Mouse (Mus musculus) common myeloid progenitor, adult 5-6 weeks (primary cell): ENCODE results near the gene Magi1. TPM values are rescaled to one million over a fixed set of nuclear protein-coding genes. Genes with fewer than 3 reads are reported as not detected.
A peak's percentile ranks its signal among the peaks of the same experiment; 100 is the strongest.

Source experiments
- ATAC-seq: replicated peaks from 2 replicates; pipeline ENCODE4 v1.8.0; 2016; ENCODE audit warnings: low read depth, mild to moderate bottlenecking, moderate TSS enrichment, inconsistent platforms; ENCODE audit not compliant: poor library complexity, severe bottlenecking
- total RNA-seq: library from RNA; stranded (forward); fragments of 200-1000, 187-1606 nt; gene quantifications from 2 replicates; pipeline ENCODE4 v1.2.3, GENCODE M21; 2017

Gene Magi1
- total RNA-seq, 1 experiment from 2014 or later, result 0.18 TPM

- ATAC-seq, result no peak
Measured at GRCm38 (mm10) chr6:94214895-94215538, 68.7 kb downstream of the Magi1 start.

DNA sequence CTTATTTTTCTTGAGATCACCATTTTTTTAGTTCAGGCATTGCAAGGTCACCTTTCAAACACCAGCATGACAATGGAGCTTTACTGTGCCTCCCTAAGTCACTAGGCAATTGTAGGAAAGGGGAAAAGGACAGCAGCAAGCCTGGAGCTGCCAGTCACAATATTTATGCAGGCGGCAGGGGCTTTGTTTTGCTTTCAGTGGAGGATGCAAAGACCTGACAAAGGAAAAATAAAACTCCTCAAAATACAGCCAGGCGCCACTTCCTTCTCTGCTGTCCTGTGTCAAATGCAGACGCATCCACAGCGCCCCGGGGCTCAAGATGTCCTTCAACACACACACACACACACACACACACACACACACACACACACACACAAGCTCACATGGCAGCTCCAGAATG, 77.8 kb downstream of the Magi1 start:
- no peak for ATAC-seq

DNA sequence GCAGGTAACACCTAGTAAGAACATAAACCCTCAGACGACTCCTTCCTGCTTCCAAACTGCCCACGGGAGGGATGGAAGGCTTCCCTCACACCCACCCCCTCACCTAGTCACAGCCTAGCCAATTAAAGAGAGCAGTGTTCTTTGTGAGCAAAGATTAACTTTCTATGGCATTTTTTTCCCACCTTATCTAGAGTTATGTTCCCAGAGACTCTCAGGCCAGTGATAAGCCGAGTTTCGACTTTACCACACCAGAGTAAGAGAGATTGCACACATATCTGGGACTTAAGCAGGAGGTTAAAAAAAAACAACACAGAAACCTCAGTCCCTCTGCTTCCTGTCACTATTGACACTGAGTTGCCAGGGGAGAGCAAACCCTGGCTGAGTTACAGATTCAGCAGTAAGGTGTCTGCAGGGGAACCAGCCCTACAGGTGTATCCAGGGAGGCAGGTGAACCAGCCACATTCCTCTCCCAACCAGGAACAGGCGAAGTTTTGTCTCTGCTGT, 80.0 kb downstream of the Magi1 start:
- no peak for ATAC-seq

DNA sequence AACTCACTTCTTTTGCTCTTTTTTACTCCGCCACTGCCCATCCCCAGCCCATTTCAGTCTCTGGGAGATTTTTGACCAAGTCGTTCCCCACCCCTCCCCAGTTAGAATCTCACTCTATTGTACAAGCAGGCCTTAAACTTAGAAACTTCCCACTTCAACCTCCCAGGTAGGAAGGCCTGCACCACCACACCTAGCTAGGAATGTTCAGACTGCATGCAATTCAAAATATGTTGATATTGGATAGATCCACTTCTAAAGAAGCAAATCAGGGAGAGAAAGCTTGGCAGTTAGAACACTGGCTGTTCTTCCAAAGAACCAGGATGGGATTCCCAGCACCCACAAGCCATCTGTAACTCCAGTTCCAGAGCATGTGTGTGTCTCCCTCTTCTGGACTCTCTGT, 81.8 kb downstream of the Magi1 start:
- no peak for ATAC-seq

GRCm38 (mm10) chr6:94200910-94201309, 82.8 kb downstream of the Magi1 start:
- no peak for ATAC-seq

- ATAC-seq, result no peak
Measured at GRCm38 (mm10) chr6:94199696-94200095, 84.0 kb downstream of the Magi1 start.

DNA sequence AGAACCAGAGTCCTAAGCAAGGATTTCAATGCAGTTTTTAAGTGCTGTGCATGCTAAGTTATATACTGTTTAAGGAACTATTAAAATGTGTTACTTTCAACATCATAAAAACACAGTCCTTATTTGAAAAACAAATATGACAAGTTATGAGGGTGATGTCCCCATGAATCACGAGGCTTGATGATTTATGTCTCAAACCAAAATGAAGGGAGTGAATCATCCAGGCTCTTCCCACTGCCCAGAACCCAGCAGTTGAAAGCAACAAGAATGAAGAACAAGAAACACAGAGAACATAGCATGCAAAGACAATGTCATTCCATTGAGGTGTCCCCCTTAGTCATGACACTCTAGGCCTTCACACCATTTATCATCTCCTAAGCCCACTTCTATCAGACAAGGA, 85.9 kb downstream of the Magi1 start:
- no peak for ATAC-seq

GRCm38 (mm10) chr6:94195303-94195911, 88.3 kb downstream of the Magi1 start:
- ATAC-seq, result no peak

GRCm38 (mm10) chr6:94190830-94191229, 92.9 kb downstream of the Magi1 start:
- no peak for ATAC-seq

- ATAC-seq, result no peak
Measured at GRCm38 (mm10) chr6:94189379-94189778, 94.3 kb downstream of the Magi1 start.

DNA sequence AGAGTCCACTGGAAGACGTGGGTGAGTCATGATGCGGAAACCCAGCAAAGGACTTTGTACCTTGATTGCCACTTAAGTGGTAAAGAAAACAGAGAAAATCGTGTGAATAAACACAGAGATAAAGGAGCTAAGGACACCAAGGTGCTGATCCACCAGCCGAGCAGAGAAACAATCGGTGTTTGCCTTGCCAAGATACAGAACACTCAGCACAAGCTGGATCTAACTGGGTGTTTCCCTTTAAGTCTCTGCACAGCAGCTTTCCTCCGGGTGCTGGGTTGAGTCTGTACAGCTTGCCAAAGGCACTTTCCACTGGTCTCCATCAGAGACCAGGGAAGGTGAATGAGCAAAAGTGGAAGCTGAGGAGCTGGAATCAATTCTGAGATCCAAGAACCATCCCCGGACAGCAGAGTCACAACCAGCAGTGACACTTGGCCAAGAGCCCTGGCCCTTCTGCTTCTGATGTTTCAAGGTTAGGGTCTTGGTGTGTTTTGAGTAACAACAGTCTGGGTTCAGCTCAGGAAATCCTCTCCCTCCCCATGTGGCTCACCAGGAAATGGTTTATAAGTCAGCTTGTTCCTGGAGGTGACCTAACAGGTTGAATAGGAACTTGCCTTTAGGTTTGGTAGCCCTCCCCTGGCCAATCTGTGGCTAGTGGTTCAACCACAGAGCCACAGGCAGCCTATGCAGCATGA, 96.9 kb downstream of the Magi1 start:
- peak; percentile 91 for ATAC-seq

- ATAC-seq, result peak; percentile 46
Measured at GRCm38 (mm10) chr6:94184268-94184667, 99.4 kb downstream of the Magi1 start.

GRCm38 (mm10) chr6:94183354-94183851, 100.3 kb downstream of the Magi1 start:
- ATAC-seq, result no peak

- ATAC-seq, result no peak
Measured at GRCm38 (mm10) chr6:94181673-94182255, 102.0 kb downstream of the Magi1 start.

DNA sequence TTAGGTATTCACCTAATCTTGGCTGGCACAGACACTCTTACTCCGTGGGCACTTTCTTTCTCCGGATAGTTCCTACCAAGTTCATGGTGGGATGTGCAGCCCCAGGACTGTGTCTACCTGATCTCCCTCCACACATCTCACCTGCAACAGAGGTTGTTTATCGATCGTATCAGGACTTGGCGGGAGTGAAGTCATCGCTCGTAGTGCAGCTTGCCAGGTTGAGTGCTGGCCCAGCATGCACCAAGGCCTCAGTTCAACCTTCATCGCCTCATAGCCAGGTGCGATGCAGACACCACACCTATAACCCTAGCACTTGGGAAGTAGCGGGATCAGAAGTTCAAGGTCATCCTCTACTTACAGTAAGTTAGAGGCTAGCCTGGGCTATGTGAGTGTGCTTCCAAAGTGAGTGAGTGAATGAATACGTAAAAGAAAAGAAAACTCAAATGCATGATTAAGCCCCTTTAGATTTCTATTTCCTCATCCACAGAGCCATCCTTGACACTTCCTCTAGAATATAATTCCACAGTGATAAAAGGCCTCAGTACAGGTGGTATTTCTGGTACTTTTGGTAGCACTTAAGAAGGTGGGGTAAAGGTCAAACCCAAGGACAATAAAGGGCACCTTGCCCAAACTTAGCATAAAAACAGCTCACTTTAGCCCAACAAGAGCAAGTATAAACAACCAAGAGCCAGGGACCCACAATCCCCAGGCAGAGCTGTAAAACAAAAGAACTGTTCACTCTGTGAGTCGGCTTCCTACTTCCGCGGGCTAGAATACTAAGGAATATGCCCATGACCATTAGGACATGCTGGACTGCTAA, 103.2 kb downstream of the Magi1 start:
- ATAC-seq, result no peak

- ATAC-seq, result no peak
Measured at GRCm38 (mm10) chr6:94177559-94177958, 106.2 kb downstream of the Magi1 start.

DNA sequence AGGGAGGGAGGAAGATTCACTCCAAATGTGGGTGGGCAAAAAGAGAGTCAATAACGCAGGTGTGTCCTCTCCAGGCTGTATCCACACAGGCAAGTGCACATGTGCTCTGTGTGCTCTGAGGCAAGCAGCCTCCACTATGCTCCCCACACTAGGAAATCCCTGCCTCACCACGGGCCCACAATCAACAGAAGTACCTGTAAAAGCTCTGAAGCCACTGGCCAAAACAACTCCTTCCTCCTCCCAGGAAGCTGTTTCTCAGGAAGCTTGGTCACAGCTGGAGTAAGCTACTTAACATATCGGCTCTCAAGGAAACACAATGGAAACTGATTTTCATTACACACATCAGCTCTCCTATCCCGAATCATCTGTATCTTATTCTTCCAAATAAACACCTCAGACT, 107.0 kb downstream of the Magi1 start:
- no peak for ATAC-seq

- no peak for ATAC-seq
Measured at GRCm38 (mm10) chr6:94171250-94171649, 112.5 kb downstream of the Magi1 start.

- ATAC-seq, result no peak
Measured at GRCm38 (mm10) chr6:94169581-94170194, 114.0 kb downstream of the Magi1 start.
